Mouse (Mus musculus) ES-E14 (cell line): Measurements from ENCODE around the gene Ano2.

Source experiments
- CHD2 ChIP-seq: IDR thresholded peaks from 2 replicates; pipeline ENCODE4 v1.6.1; 2014; ENCODE audit warnings: mild to moderate bottlenecking, low read depth, low read length, inconsistent platforms
- HCFC1 ChIP-seq: IDR thresholded peaks from 2 replicates; pipeline ENCODE4 v1.6.1; 2012; ENCODE audit warnings: low read length, inconsistent platforms, borderline replicate concordance; ENCODE audit not compliant: insufficient read depth
- MAFK ChIP-seq: IDR thresholded peaks from 2 replicates; pipeline ENCODE4 v1.6.1; 2014; ENCODE audit warnings: mild to moderate bottlenecking, low read depth, low read length, inconsistent platforms; ENCODE audit not compliant: insufficient read depth
- ZC3H11A ChIP-seq: IDR thresholded peaks from 2 replicates; pipeline ENCODE4 v1.6.1; 2012; ENCODE audit warnings: low read depth, mild to moderate bottlenecking, inconsistent platforms, low read length, borderline replicate concordance
- ZNF384 ChIP-seq: IDR thresholded peaks from 2 replicates; pipeline ENCODE4 v1.6.1; 2012; ENCODE audit warnings: low read depth, low read length, inconsistent platforms

- TF ChIP-seq ZNF384 = no peak
- no peak for TF ChIP-seq ZC3H11A
- TF ChIP-seq MAFK = no peak
- TF ChIP-seq HCFC1 = no peak
- TF ChIP-seq CHD2 = no peak
Measured at GRCm38 (mm10) chr6:126018411-126018810, 328.2 kb downstream of the Ano2 start.
